ENCODE assay signal across 27 mouse cellular contexts in the genomic region with DNA sequence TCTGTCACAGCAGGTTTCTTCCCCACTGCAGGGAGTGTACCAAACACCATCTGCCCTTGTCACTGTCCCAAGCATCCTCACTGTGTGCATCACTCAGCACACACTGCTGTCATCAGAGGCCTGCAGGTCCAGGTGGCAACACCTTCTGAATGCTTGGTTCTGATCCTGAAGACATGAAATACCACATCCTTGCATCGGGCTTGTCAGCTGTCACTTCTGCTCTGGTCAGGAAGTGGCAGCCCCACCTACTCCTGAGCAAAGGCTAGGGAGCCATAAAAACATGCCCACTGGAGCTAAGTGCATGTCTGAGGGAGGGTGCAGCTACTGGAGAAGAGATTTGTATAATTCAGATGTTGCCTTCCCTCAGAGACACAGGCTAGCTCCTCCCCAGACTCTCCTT.
DNase-seq lines count a peak whose midpoint lies in the region; ATAC-seq and TF ChIP-seq lines count a peak whose summit lies in the region.
"Had no signal": no experiment of that assay in that cellular context is flagged by ENCODE, and none has a peak within 500 bp of the region (broad histone marks: within the 10 kb centered on the region; RNA-seq: fewer than 3 reads in every experiment).

No protein-coding gene starts in this region.

- no peaks in the 10 kb centered on the region for H3K27me3 ChIP-seq in intestine, embryonic 16.5 days (replicated peaks; ENCODE audit: control insufficient read depth, insufficient read depth, low read length)
- H3K27me3 ChIP-seq: forebrain, embryonic 13.5 days; heart, embryonic 13.5 days; liver, embryonic 15.5 days; neural tube, embryonic 15.5 days had no signal

- no peaks in the 10 kb centered on the region for H3K9me3 ChIP-seq in intestine, embryonic 16.5 days (ENCODE audit: control insufficient read depth, low read length)
- H3K9me3 ChIP-seq: forebrain, embryonic 13.5 days; heart, embryonic 13.5 days; liver, embryonic 15.5 days; neural tube, embryonic 15.5 days had no signal

- H3K4me2 ChIP-seq in intestine, embryonic 16.5 days (ENCODE audit: low read depth, low read length), result no peak overlapping the region
- H3K4me2 ChIP-seq: forebrain, embryonic 13.5 days; heart, embryonic 13.5 days; hindbrain, embryonic 14.5 days; liver, embryonic 15.5 days; neural tube, embryonic 15.5 days had no signal

- ATAC-seq in activated CD4-positive, CD25-positive, alpha-beta regulatory T cell, adult 4 months, result peak; percentile 82
- peak; percentile 64 for ATAC-seq in intestine, embryonic 16.5 days
- 0 out of 2 replicates have a peak, but pooled peaks have one; percentile 18 for ATAC-seq in neutrophil, adult 5-6 weeks (ENCODE audit: extremely low read depth, insufficient number of reproducible peaks, low FRiP score, poor library complexity, severe bottlenecking)
- ATAC-seq: forebrain, embryonic 13.5 days had no signal

- TF ChIP-seq CTCF in lung, adult 2 months (IDR thresholded peaks at IDR 0.05; ENCODE audit: insufficient read depth, low read length), result no peak

- H3K4me3 ChIP-seq in intestine, embryonic 16.5 days (ENCODE audit: low read length), result no peak overlapping the region
- no peak overlapping the region for H3K4me3 ChIP-seq in lung, adult 2 months (replicated peaks; ENCODE audit: extremely low read depth, low read depth, low read length)
- H3K4me3 ChIP-seq: forebrain, embryonic 13.5 days; heart, adult 2 months; heart, embryonic 13.5 days; liver, embryonic 15.5 days; neural tube, embryonic 15.5 days had no signal

- H3K9ac ChIP-seq in intestine, embryonic 16.5 days (ENCODE audit: low read depth, low read length), result no peak overlapping the region
- H3K9ac ChIP-seq: forebrain, embryonic 13.5 days; heart, embryonic 13.5 days; hindbrain, embryonic 14.5 days; liver, embryonic 15.5 days; neural tube, embryonic 15.5 days had no signal

- H3K36me3 ChIP-seq in intestine, embryonic 16.5 days (ENCODE audit: control insufficient read depth, insufficient read depth, low read length), result no peaks in the 10 kb centered on the region
- H3K36me3 ChIP-seq: heart, embryonic 13.5 days; liver, embryonic 15.5 days; neural tube, embryonic 15.5 days had no signal

- H3K27ac ChIP-seq in intestine, embryonic 16.5 days (ENCODE audit: low read length), result 0 out of 2 replicates have a peak overlapping the region, but pooled peaks have one; percentile 14
- H3K27ac ChIP-seq: forebrain, embryonic 13.5 days; heart, adult 2 months; heart, embryonic 13.5 days; hindbrain, embryonic 14.5 days; liver, embryonic 15.5 days; neural tube, embryonic 15.5 days; stomach, postnatal 0 days had no signal

- DNase-seq in heart, adult 11 months, result peak; percentile 76
- no peak for DNase-seq in heart, adult 8-10 months (ENCODE audit: low spot score)
- no peak for DNase-seq in left cerebral cortex, postnatal 25 days (ENCODE audit: low spot score in 2 of 2)
- no peak for DNase-seq in adrenal gland, postnatal 14 days
- DNase-seq in lung, adult 2 months, result no peak
- DNase-seq: adrenal gland, postnatal 10 days; cerebellum, adult 11 months; cerebellum, adult 9-10 months; cerebellum, postnatal 36 days; gastrocnemius, postnatal 14 days; heart, adult 2 months; heart, postnatal 10 days; kidney, postnatal 25 days; layer of hippocampus, postnatal 36 days; lung, postnatal 4 days; midbrain, embryonic 14.5 days; thymus, adult 18-20 months; thymus, postnatal 4 days had no signal

- H3K4me1 ChIP-seq in intestine, embryonic 16.5 days (ENCODE audit: control insufficient read depth, insufficient read depth, low read length), result peaks cover 5% of the 10 kb centered on the region; the same call in 1 of the 2 replicates
- 0 out of 2 replicates have a peak, but pooled peaks cover 2% of the 10 kb centered on the region for H3K4me1 ChIP-seq in lung, adult 2 months (ENCODE audit: control insufficient read depth, insufficient read depth, low read length)
- H3K4me1 ChIP-seq: forebrain, embryonic 13.5 days; heart, embryonic 13.5 days; liver, embryonic 15.5 days; neural tube, embryonic 15.5 days had no signal

- intact Hi-C loops in left cerebral cortex, postnatal 25 days (cut with DNase I), result no loop called here

- TF ChIP-seq POLR2A in lung, adult 2 months (IDR thresholded peaks at IDR 0.05; ENCODE audit: borderline replicate concordance, extremely low read depth, low read depth, low read length), result no peak

- 56% methylated on average over 1 of the region's 1 CpGs for WGBS in intestine, embryonic 16.5 days
- WGBS in lung, adult 2 months, result 46% methylated on average over 1 of the region's 1 CpGs

Comparison
In these comparisons a context has a peak if more than half of its experiments do, and no peak if none do; other contexts are left out.
1. ATAC-seq: peak in every context shown above with its lines; median percentile 82 in activated CD4-positive, CD25-positive, alpha-beta regulatory T cell, adult 4 months; 64 in intestine, embryonic 16.5 days; 18 in neutrophil, adult 5-6 weeks.